Mouse (Mus musculus): ENCODE data around the gene Khsrp. TPM values are rescaled to one million over a fixed set of nuclear protein-coding genes. Genes with fewer than 3 reads are reported as not detected.

The Khsrp gene
- total RNA-seq, 4 experiments from 2014 or later: 92.3 to 122 (median 102) TPM

DNA sequence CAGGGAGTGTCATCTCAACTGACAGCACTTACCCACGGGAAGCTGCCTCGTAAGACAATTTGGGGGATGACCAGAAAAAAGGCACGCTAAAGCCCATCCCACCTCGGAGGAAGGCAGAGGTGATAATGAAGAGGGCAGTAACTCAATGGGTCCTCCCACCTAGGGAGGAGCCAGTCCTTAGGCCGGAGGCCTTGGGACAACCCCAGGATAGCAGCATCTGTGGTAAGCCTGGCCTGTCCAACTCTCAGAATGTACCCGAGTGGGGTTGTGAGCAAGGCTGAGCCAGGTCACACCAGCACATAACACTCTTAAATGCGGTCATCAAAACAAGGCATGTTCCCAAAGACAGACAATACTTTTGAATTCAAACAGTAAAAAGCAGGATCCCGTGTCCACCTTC, 1.6 kb downstream of the Khsrp start:
- no peak for DNase-seq

DNA sequence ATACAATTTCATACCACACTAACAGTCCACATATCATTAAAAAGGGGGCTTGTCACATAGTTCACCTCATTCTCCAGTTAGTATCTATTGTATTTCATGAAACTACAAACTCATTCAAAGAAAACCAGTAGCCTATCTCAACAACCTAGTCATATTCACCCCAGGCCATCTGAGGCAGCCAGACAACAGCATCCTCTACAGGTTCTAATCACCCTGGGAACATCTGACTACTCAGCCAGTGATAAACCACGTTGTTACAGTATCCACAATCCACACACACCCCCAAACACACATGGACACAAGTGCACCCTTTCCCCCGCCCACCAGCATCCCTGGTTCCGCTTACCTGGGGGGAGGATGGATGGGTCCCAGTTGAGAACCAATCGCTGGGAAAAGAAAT, 3.9 kb downstream of the Khsrp start:
- no peak for DNase-seq

DNA sequence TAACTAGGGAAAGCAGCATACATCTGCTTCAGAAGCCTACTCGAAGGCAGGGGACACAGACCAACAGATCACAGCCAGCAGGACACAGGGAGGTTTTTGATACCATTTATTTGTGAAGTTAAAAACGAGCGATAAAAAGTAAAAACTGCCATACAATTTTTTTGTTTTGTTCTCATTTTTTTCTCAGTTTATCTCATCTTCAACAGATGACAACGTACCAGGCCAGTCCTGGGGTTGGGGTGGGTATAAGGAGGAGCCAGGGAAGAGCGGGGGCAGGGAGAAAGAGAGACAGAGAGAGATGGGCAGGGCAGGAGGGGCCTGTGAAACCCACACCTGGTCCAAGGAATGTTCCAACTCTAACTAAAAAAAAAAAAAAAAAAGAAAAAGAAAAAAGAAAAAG, 10.4 kb downstream of the Khsrp start:
- no peak for DNase-seq

DNA sequence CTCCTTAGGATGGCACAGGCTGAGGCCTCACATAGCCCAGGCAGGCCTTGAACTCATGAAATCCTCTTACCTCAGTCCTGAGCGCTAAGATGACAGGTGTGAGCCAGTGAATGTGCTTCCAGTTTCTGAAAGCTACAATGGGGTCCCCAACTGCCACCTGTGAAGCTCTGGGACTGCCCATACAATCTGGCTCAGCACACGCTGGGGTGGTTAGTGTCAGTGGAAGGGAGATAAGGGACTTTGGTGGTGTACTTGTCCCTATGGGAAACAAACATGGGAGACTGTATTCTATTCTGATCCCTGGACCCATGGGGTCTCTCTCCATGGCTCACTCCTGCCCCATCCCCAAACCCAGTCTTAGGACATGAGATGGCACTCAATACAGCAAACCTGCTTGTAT, 11.6 kb downstream of the Khsrp start:
- no peak for DNase-seq

DNA sequence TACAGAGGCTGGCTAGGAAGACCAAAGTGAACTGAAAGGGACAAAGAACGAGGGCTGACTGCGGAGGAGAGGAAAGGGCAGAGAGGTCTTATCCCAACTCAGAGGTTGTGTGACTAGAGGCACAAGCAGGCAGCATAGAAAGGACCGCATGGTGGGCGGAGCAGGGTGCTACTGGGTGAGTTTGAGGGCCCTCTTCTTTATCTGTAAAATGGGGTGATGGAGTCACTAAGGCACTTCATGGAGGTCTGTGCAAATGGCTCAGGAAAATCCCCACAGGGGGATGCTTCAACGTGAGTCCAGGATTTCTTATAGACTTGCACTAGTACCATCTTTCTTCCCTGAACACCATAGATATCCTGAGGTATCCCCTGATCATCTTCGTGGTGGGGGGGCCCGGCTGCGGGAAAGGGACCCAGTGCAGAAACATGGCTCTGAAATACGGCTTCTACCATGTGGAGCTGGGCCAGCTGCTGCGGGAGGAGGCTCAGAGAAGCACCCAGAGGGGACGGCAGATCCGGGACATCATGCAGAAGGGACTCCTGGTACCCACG, 19.0 kb downstream of the Khsrp start:
- DNase-seq: no peak

DNA sequence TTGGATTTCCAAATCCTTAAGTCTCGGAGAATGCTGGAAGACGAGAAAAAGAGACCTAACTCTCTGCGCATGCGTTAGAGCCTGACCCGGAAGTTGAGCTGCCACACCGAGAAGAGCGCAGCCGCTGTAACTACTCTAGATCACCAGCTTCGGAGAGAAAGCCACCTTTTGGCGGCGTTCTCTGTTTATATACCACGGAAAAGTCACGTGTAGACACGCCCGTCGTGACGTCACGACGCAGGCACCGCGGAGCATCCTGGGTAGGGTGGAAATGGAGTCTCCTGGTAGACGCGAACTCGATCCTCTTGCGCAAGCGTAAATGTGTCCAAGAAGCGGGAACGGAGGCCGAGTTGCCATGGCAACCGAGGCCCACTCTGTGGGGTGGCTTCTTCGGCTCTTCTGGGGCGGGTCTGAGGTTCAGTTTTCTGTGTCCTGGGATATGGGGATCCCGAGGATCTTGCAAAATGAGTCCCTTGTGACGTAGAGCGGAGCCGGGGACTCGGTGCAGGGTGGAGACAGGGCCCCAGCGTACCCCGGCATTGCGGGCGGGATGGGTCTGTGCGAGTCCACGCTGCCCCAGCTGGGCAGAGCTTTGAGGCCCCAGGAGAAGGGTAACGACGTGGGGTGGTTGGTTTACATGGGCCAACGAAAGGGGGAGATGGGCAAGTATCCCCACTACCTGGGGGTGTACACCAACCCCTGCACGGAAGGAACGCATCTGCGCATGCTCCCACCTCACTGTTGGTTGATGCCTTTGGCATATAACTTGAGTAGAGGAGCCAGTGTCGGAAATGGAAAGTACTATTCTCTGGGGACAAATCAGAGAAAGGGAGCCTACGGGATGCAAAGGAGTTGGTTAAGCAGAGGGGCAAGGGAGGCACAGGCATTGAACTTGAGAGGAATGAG, 19.8 kb downstream of the Khsrp start, which contains the start of the genes Gtf2f1 and Gm17949:
Gtf2f1 (minus strand) TSS at position 53 of the 906 bp plus-strand sequence.
Gm17949 (plus strand) TSS at position 234 of the 906 bp plus-strand sequence.
- peak; percentile 91 for DNase-seq

DNA sequence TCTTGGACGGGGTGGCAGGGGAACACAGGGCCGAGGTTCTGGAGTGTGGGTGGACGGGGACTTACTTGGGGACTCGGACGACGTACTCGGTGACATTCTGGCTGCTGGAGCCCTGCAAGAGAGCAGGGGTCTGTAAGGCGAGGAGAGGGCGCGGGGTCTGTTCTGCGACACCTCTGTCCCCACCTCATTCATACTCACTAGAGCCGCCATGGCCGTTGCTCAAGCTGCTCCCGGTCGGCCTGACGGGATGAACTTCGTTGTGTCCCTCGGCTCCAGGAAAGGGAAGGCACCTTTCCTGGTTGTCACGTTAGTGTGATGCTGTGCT, 20.4 kb downstream of the Khsrp start:
- DNase-seq: no peak

DNA sequence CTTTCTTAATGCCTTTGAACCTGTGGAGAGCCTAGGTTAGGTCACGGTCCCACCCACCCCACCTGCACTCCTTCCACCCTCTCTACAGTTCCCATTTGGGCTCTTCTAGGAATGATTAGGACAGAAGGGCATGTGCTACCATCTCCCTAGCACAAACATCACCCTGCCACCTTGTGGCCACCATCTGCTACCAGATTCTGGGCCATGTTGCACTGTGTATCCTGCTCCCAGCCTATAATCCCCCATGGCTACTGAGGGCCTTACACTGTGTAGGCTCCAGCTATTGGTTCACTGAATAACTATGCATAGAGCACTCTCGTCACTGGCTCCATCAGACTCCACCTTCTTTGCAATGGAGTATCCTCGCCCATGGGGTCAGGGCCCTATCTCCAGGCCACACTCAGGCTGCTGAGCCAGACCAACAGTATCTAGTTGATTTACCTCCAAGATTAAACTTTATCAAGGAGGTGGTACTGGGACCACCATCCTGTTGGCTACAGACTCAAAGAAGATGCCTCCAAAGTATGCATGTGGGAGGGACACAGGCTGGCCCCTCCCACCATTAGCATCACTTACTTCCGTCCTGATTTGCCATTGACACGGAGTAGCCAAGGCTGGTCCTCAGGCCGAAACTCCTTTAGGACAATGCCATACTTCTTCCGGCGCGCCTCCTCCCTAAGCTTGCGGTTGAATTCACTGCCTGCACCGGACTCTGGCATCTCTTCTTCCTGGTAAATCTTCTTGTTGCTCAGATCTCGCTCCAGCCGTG, 24.0 kb downstream of the Khsrp start:
- no peak for DNase-seq

DNA sequence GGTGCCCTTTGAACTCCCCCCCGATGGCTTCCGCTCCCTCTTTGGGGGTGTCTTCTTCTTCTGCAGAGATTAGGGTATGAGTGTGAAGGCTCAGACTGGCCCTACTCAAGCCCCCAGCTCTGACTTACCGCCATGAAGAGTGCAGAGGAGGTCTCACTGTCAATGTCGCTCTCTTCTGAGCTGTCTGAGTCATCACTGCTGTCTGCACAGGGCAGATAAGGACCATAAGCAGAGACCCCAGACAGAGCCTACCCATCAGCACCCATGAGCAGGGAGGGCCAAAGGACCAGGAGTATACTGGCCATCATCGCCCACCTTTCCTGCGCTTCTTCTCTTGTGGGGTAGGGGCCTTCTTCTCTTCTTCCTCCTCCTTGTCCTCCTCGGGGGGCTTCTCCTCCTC, 27.3 kb downstream of the Khsrp start:
- no peak for DNase-seq

DNA sequence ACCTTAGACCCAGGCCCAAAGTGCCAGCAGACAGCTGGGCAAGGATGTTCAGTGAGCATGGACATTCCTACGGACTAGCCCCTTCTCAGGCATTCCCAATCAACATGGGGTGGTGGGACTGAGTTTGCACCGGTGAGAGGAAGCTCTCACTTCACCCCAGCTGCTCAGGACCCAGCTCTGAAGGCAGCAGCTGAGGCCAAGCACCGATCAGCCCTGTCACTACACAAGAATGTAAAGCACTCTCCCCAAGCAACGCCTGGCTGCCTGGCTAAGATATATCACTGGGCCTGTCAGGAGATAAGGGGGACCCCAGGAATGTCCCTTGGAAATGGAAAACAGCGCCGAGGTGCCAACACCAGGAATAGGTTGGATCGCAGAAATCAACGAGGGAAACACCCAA, 30.1 kb downstream of the Khsrp start:
- no peak for DNase-seq

DNA sequence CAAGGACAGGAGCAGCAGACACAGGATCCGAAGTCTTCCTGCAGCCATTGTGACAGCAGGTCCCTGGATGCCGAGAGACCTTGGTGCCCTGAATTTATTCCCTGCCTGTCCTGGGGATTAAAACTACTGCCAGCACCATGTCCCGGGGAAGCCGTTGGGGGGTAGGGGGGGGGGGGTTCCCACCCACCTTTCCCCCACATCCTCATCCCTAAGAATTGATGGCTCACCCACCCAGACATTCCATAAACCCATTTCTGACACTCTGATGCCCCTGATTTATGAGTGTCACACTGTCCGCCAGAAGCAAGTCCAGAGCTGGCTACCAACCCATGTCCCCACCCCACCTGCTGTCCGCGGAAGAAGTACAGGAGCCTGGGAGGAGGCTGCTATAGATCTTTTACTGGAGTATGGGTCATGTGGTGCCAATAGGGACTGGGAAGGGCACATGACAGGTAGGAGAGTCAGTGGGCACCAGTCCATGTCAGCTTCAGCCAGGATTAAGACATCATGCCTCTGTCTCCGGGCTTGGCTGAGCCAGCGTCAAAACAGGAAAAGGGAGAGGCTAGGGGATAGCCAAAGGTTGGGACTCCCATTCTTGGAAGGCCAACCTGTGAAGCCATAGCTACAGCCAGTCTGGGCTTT, 31.2 kb downstream of the Khsrp start, which contains the start of gene Pspn:
Pspn (minus strand) TSS at position 51 of the 642 bp plus-strand sequence.
- no peak for DNase-seq

DNA sequence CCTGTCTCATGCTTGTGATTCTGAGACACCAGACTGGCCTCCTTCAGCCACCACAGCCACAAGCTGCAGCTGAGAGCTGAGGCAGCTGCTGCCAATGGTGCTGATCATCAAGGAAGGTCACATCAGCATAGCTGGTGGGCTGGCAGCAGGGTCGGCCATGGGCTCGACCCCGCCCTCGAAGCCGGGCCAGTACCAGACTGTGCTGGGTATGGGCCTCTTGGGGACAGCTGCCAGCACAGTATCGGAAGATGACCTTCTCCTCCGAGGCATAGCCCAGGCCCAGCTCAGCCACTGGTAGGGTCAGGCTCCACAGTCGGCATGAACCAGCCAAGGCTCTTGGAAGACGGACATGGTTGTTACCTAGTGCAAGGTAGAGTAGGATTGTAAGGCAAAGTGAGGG, 31.9 kb downstream of the Khsrp start:
- no peak for DNase-seq

DNA sequence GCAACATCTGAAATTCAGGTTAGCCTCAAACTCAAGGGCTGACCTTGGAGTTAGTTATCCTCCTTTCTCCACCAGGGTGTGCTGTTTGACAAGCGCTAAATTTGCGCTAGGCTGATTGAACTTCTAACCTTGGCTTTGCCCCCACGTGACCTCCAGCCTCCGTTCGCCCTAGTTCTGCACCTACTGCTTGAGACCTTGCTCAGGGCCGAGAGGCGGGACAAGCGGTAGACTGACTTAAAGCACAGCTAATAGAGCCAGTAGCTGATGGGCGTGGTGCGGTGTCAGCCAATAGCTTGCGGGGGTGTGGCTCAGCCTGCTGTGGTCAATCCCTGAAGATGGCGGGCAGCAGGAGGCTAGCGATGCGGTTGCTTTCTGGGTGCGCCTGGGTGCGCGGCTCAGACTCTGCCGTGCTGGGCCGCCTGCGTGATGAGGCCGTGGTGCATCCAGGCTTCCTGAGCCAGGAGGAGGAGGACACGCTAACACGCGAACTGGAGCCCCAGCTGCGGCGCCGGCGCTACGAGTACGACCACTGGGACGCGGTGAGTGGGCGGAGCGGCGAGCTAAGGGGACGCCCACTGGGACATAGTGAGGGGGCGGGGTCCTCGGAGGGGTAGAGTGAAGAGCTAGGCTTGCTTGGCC, 34.2 kb downstream of the Khsrp start, which contains the start of gene Alkbh7:
Alkbh7 (plus strand) TSS at position 311 of the 639 bp plus-strand sequence.
- DNase-seq: peak; percentile 98

DNA sequence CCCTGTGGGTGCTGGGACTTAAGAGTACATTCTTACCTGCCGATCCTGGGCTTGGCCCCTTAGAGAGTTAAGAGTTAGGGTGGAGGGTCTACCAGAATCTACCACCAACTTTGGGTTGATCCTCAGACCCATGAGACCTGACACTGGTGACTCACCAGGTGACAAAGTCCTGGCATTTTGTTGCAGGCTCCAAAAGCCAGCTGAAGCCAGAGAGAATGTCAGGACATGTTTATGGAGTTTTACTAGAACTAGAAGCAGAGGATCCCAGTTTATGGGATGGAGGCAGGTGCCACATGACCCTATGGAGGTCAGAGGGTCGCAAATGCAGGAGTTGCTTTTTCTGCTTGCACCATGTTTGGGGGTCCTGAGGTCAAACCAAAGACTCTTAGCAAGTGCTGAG, 34.8 kb downstream of the Khsrp start:
- no peak for DNase-seq

DNA sequence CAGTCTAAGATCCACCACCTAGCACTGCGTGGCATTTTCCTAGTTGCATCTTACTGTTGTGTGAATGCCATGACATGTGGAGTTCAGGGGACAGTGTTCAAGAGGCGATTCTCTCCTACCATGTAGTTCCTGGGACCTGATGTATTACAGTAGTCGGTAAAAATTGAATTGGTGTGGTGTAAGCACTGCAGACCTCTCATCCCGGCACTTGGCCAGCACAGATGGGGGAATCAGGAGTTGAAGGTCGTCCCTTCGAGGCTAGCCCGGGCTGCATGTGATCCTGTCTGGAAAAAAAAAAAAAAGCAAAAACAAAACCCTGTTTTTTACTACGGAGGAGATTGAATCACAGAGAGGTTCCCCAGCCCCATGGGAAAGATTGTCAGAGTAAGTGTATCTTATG, 36.3 kb downstream of the Khsrp start:
- DNase-seq: no peak

DNA sequence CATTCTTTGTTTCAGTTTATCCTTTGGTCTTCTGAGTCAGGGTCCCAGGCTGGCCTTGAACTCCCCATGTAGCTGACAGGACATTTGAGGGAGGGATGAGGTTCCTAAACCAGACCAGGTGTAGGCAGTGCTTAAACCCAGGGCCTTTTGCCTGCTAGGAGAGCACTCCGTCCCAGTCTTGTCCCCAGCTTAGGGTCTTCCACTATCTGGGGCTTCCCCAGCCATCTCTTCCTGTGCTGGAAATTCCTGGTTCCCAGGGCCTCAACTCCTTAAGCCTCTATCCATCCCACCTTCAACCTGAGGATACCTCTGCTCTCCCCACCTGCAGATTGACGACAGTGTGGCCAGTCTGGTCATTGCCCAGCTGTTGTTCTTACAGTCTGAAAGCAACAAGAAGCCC, 40.4 kb downstream of the Khsrp start:
- no peak for DNase-seq

DNA sequence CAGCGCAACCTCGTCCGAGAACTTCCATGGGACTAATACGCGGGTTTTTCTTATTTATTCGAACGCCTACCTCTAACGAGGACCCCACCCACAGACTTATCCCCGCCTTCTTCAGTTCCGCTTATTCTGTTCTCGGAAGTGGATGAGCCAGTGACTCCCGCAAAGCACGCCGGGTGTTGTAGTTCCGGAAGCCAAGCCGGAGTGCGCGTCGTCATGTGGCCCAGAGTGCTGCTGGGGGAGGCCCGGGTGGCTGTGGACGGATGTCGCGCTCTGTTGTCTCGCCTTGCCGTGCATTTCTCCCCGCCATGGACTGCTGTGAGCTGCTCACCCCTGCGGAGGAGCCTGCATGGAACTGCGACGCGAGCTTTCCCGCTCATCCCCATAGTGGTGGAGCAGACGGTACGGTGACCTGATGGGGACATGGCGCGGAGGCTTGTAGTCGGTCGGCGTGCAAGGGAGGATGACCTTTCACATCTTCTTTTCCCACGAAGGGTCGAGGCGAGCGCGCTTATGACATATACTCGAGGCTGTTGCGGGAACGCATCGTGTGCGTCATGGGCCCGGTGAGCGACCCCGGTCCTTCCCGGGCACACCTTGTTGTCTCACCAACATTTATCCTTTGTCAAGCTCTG, 41.1 kb downstream of the Khsrp start, which contains the start of gene Clpp:
Clpp (plus strand) TSS at position 191 of the 632 bp plus-strand sequence.
- peak; percentile 94 for DNase-seq

DNA sequence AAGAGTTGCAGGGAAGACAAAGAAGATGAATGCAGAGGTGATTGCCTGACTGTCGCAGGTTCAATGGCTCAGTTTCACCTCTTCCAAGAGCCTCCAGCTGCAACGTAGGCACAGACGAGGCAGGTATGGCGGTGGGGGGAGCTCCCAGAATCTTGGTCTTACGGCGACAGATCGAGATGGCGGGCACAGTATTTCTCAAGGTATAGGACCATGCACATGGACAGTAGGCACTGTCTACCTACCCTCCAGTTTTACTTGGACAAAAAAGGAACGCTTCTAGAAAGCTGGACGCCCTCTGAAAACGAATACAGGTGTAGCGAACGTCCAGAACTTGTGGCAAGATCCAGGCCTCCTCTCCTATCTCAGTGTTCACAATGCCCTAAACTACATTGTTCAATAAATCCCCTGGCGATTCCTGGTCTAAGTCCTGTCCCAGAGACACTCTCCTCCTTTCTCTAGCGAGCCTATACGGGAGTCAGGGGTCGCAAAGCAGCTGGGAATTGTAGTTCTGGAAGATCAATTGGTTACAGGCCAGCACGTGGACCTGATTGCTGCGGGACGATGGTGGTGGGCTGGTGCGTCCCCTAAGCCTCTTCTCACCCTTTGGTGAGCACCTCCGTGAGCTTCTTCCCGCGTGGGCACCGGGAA, 41.7 kb downstream of the Khsrp start:
- DNase-seq: no peak

DNA sequence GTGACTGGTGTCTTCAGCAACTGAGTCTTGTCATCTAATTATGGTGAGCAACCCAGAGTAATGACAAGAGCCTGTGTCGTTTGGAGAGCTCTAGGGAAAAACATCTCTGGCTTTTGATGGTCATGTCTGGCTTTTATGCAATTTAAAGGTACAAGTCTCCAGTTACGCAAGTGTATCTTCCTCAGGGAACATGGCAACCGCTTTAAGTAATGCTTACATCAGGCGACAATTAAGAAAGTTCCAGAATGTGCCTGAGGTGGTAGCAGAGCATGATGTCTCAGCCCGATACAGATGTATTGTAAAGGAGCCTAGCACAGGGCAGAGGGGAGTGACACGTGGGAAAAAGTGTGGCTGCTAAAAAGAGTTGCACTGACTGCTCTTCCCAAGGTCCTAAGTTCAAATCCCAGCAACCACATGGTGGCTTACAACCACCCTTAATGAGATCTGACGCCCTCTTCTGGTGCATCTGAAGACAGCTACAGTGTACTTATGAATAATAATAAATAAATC, 42.3 kb downstream of the Khsrp start:
- DNase-seq: no peak

DNA sequence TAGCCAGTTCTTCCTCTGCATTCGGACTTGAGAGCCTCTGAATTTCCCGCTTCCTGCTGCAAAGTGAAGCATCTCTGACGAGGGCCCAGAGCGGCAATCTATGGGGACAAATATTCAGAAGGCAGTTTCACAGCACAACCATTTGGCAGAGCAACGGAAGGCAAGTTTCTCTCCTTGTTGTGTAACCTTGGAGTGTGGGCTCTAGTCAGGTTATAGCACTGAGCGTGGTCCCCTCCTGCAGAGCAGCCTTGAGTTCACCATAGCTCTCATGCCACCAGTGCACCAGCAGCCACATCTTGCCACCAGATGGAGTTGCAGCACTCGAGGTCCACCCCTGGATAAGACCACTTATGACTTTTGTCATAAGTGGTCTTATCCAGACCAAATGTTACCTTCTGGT, 42.9 kb downstream of the Khsrp start:
- DNase-seq: no peak
